Mouse (Mus musculus): ENCODE results near the gene Dnah11. TPM values are rescaled to one million over a fixed set of nuclear protein-coding genes. Genes with fewer than 3 reads are reported as not detected.

The Dnah11 gene
- polyA plus RNA-seq, 1 experiment = 0.43 TPM

DNA sequence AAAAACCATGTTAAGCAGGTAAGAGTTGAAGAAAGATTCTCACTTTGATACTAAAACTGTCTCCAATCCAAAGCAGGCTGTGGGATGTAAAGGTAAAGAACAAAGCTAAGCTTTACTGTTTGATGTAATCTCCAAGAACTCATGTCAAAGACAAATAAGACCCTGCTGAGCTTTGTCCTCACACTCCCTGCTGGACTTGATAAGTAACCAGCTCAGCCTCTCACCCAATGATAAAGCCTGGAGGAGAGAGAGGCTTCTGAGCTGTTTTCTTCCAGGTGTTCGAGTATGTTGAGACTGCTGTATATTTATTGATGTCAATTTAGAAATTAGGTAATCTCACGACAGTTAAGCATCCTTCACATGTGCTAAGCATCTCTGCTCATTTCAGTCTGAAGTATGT, 11.2 kb downstream of the Dnah11 start:
- H3K27ac ChIP-seq (ENCODE audit: control insufficient read depth, insufficient read depth, low read length) = no peak overlapping the region
- no peaks in the 10 kb centered on the region for H3K4me1 ChIP-seq (replicated peaks; ENCODE audit: control insufficient read depth, insufficient read depth, low read length)
- no peaks in the 10 kb centered on the region for H3K27me3 ChIP-seq (ENCODE audit: control insufficient read depth, insufficient read depth, low read length)
- no peak for TF ChIP-seq CTCF (IDR thresholded peaks at IDR 0.05; ENCODE audit: borderline replicate concordance, control insufficient read depth, extremely low read depth, insufficient read depth, low read length, poor library complexity)
- TF ChIP-seq POLR2A (IDR thresholded peaks at IDR 0.05; ENCODE audit: control insufficient read depth, extremely low read depth, insufficient read depth, low read length, poor library complexity) = no peak
- no peaks in the 10 kb centered on the region for H3K36me3 ChIP-seq (ENCODE audit: control insufficient read depth, insufficient read depth, low read length)
- no peak overlapping the region for H3K4me3 ChIP-seq (ENCODE audit: control insufficient read depth, insufficient read depth, low read length)
- no peak for DNase-seq
- 94% methylated on average over 2 of the region's 2 CpGs for WGBS

- WGBS = 82% methylated on average over 4 of the region's 4 CpGs
- TF ChIP-seq CTCF (IDR thresholded peaks at IDR 0.05; ENCODE audit: borderline replicate concordance, control insufficient read depth, extremely low read depth, insufficient read depth, low read length, poor library complexity) (no peak), POLR2A (IDR thresholded peaks at IDR 0.05; ENCODE audit: control insufficient read depth, extremely low read depth, insufficient read depth, low read length, poor library complexity) (no peak)
- H3K36me3 ChIP-seq (ENCODE audit: control insufficient read depth, insufficient read depth, low read length) = no peaks in the 10 kb centered on the region
- no peak for DNase-seq
- no peaks in the 10 kb centered on the region for H3K4me1 ChIP-seq (replicated peaks; ENCODE audit: control insufficient read depth, insufficient read depth, low read length)
- no peaks in the 10 kb centered on the region for H3K27me3 ChIP-seq (ENCODE audit: control insufficient read depth, insufficient read depth, low read length)
- no peak overlapping the region for H3K27ac ChIP-seq (ENCODE audit: control insufficient read depth, insufficient read depth, low read length)
- H3K4me3 ChIP-seq (ENCODE audit: control insufficient read depth, insufficient read depth, low read length) = no peak overlapping the region
Measured at GRCm38 (mm10) chr12:118186881-118187489, 11.9 kb downstream of the Dnah11 start.

DNA sequence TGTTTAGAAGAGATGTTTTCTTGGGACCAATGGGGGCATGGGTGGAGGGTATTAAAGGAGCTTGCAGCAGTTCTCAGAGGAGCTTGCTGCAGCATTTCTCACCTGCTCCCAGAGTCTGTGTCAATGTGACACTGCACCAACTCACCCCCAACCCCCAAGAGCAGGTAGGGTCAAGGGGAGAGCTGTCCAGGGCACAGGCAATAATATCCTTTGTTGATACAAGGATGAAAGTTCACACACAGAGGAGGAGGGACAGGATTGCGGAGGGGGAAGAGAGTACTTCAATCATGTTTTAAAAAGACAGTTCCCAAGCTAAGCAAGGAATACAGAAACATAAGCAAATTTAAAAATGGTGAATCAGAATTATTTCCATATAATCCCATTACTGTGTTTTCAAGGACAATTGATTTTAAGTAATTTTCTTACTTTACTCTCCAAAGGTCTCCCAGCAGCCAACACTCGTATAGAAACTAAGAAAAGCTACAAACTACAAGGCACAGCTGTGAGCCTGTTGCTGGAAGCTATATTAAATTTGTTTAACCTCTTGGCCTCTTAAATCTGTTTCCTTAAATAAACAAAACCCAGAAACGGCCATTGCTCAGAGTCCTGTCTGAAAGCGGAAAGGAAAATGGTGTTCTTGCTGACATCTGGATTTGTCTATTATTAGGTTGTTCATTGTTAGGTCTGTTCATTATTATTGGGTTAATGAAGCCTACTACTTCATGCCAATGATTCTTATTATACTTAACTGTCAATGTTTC, 12.5 kb downstream of the Dnah11 start:
- Histone ChIP-seq H3K27me3 (ENCODE audit: control insufficient read depth, insufficient read depth, low read length) (no peaks in the 10 kb centered on the region), H3K36me3 (ENCODE audit: control insufficient read depth, insufficient read depth, low read length) (no peaks in the 10 kb centered on the region), H3K27ac (ENCODE audit: control insufficient read depth, insufficient read depth, low read length) (no peak overlapping the region), H3K4me3 (ENCODE audit: control insufficient read depth, insufficient read depth, low read length) (no peak overlapping the region), H3K4me1 (replicated peaks; ENCODE audit: control insufficient read depth, insufficient read depth, low read length) (no peaks in the 10 kb centered on the region)
- WGBS = 87% methylated on average over 4 of the region's 4 CpGs
- no peak for TF ChIP-seq CTCF (IDR thresholded peaks at IDR 0.05; ENCODE audit: borderline replicate concordance, control insufficient read depth, extremely low read depth, insufficient read depth, low read length, poor library complexity)
- DNase-seq = no peak

- no peak for DNase-seq
- Histone ChIP-seq H3K4me3 (ENCODE audit: control insufficient read depth, insufficient read depth, low read length) (no peak overlapping the region), H3K27me3 (ENCODE audit: control insufficient read depth, insufficient read depth, low read length) (no peaks in the 10 kb centered on the region), H3K36me3 (ENCODE audit: control insufficient read depth, insufficient read depth, low read length) (no peaks in the 10 kb centered on the region), H3K4me1 (replicated peaks; ENCODE audit: control insufficient read depth, insufficient read depth, low read length) (no peaks in the 10 kb centered on the region), H3K27ac (ENCODE audit: control insufficient read depth, insufficient read depth, low read length) (no peak overlapping the region)
- TF ChIP-seq POLR2A (IDR thresholded peaks at IDR 0.05; ENCODE audit: control insufficient read depth, extremely low read depth, insufficient read depth, low read length, poor library complexity) = no peak
- no peak for TF ChIP-seq CTCF (IDR thresholded peaks at IDR 0.05; ENCODE audit: borderline replicate concordance, control insufficient read depth, extremely low read depth, insufficient read depth, low read length, poor library complexity)
- WGBS = 79% methylated on average over 1 of the region's 1 CpGs
Measured at GRCm38 (mm10) chr12:118184731-118185130, 14.1 kb downstream of the Dnah11 start.

- WGBS = 96% methylated on average over 5 of the region's 5 CpGs
- TF ChIP-seq CTCF (IDR thresholded peaks at IDR 0.05; ENCODE audit: borderline replicate concordance, control insufficient read depth, extremely low read depth, insufficient read depth, low read length, poor library complexity) (no peak), POLR2A (IDR thresholded peaks at IDR 0.05; ENCODE audit: control insufficient read depth, extremely low read depth, insufficient read depth, low read length, poor library complexity) (no peak)
- no peak for DNase-seq
- Histone ChIP-seq H3K4me1 (replicated peaks; ENCODE audit: control insufficient read depth, insufficient read depth, low read length) (no peaks in the 10 kb centered on the region), H3K27me3 (ENCODE audit: control insufficient read depth, insufficient read depth, low read length) (no peaks in the 10 kb centered on the region), H3K27ac (ENCODE audit: control insufficient read depth, insufficient read depth, low read length) (no peak overlapping the region), H3K36me3 (ENCODE audit: control insufficient read depth, insufficient read depth, low read length) (no peaks in the 10 kb centered on the region), H3K4me3 (ENCODE audit: control insufficient read depth, insufficient read depth, low read length) (no peak overlapping the region)
Measured at GRCm38 (mm10) chr12:118177756-118178155, 21.1 kb downstream of the Dnah11 start.

DNA sequence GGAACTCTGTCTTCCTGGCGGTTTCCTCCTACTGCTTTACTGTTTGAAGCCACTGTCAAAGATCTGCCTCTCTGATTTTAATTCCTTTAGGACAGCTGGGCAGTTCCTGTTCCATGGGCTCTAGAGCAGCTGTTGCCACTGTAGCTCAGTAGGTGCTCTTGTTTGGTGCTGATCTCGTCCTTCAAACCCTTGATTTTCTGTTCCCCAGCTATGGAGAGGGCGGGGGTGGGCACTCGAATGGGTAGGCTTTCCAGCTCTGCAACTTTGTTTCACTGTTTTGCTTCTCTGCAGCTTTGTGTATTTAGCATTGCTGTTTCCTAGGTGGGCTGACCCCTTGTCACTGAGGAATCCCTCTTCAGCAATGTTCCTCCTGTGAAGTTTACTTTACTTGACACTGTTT, 34.1 kb downstream of the Dnah11 start:
- Histone ChIP-seq H3K27me3 (ENCODE audit: control insufficient read depth, insufficient read depth, low read length) (no peaks in the 10 kb centered on the region), H3K4me3 (ENCODE audit: control insufficient read depth, insufficient read depth, low read length) (no peak overlapping the region), H3K36me3 (ENCODE audit: control insufficient read depth, insufficient read depth, low read length) (no peaks in the 10 kb centered on the region), H3K4me1 (replicated peaks; ENCODE audit: control insufficient read depth, insufficient read depth, low read length) (no peaks in the 10 kb centered on the region), H3K27ac (ENCODE audit: control insufficient read depth, insufficient read depth, low read length) (no peak overlapping the region)
- 86% methylated on average over 4 of the region's 4 CpGs for WGBS
- TF ChIP-seq CTCF (IDR thresholded peaks at IDR 0.05; ENCODE audit: borderline replicate concordance, control insufficient read depth, extremely low read depth, insufficient read depth, low read length, poor library complexity) = no peak
- no peak for TF ChIP-seq POLR2A (IDR thresholded peaks at IDR 0.05; ENCODE audit: control insufficient read depth, extremely low read depth, insufficient read depth, low read length, poor library complexity)
- DNase-seq = no peak
